Mouse (Mus musculus): ENCODE data around the gene St6galnac6. TPM values are rescaled to one million over a fixed set of nuclear protein-coding genes. Genes with fewer than 3 reads are reported as not detected.
A peak's percentile ranks its signal among the peaks of the same experiment; 100 is the strongest.

Gene St6galnac6
- polyA plus RNA-seq, 1 experiment from 2014 or later = 7.0 TPM

DNA sequence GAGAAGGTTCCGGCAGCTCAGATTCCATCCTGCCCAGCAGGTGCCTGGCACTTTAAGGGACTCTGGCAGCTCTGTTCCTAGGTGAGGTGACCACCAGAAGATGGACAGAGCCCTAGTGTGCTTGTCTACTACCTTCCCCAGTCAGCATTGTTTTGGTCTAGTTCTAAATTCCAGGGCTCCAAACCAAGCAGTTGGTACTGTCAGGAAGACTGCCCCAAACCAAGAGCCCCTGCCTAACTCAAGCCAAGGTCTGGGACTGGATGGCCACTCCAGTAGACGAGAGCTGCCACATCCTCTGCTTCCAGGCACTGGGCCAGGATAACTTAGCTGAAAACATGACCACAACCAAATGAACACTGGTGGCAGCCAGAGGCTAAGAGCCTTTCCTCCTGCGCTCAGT lies 30.6 kb upstream of the St6galnac6 start:
- H3K27ac ChIP-seq (ENCODE audit: low read depth, low read length) = no peak overlapping the region
- no peak overlapping the region for H3K4me2 ChIP-seq (replicated peaks; ENCODE audit: low read depth, low read length)
- peaks cover 6% of the 10 kb centered on the region; the same call in 1 of the 2 replicates for H3K4me1 ChIP-seq (ENCODE audit: control insufficient read depth, insufficient read depth, low read length)
- ATAC-seq (ENCODE audit: low FRiP score, low TSS enrichment) = no peak
- H3K27me3 ChIP-seq (ENCODE audit: control insufficient read depth, insufficient read depth, low read length) = no peaks in the 10 kb centered on the region
- no peak overlapping the region for H3K9ac ChIP-seq (ENCODE audit: low read depth, low read length)
- H3K4me3 ChIP-seq (ENCODE audit: low read length) = no peak overlapping the region
- WGBS = 90% methylated on average over 3 of the region's 3 CpGs
- no peaks in the 10 kb centered on the region for H3K9me3 ChIP-seq (ENCODE audit: control insufficient read depth, low read length)
- peaks cover 40% of the 10 kb centered on the region for H3K36me3 ChIP-seq (ENCODE audit: control insufficient read depth, insufficient read depth, low read length)

DNA sequence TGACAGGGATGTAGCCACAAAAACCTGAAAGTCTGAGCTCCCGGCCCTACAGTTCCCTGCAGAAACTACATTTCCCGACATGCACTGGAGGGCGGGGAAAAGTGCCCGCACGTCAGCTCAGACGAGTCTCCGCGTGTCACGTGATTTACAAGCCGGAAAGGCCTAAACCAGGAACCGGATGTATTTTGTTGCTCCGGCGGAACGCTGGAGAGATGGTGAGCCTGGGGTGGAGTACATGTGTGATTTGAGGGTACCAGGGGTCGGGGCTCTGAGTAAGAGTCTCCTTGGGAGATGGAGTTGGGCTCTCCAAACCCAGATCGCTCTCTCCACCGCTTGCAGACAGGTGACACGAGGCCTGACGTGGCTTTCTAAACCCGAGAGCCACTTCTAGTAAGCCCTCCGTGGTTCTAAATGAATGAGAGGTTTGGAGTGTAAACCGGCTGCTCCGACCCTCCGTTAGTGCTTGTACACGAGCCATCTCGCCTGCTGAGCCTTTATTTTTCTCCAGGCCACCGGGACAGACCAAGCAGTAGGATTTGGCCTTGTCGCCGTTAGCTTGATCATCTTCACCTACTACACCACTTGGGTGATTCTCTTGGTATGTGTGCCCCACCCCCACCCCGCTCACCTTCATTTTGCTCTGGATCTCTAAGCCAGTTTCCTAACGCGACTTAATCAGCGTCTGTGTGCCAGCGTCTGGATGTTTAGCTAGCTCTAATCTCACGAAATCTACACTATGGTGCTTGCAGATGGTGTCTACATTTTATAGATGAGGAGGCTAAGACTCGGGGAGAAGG lies 28.6 kb upstream of the St6galnac6 start, which contains the start of gene Dpm2:
TSS of gene Dpm2 (plus strand) at position 161 of the 797 bp plus-strand sequence.
- Histone ChIP-seq H3K4me1 (ENCODE audit: control insufficient read depth, insufficient read depth, low read length) (peaks cover 11% of the 10 kb centered on the region), H3K4me2 (replicated peaks; ENCODE audit: low read depth, low read length) (peak within 1 kb of the TSS; percentile 85), H3K27me3 (ENCODE audit: control insufficient read depth, insufficient read depth, low read length) (no peaks in the 10 kb centered on the region; the same call in 1 of the 2 replicates), H3K36me3 (ENCODE audit: control insufficient read depth, insufficient read depth, low read length) (peaks cover 21% of the 10 kb centered on the region), H3K27ac (ENCODE audit: low read depth, low read length) (peak within 1 kb of the TSS; percentile 42; the same call in 1 of the 2 replicates), H3K9ac (ENCODE audit: low read depth, low read length) (peak within 1 kb of the TSS; percentile 80), H3K4me3 (ENCODE audit: low read length) (peak within 1 kb of the TSS; percentile 86), H3K9me3 (ENCODE audit: control insufficient read depth, low read length) (no peaks in the 10 kb centered on the region)
- WGBS = under 1% methylated on average over 36 of the region's 36 CpGs
- peak; percentile 81 for ATAC-seq (ENCODE audit: low FRiP score, low TSS enrichment)

DNA sequence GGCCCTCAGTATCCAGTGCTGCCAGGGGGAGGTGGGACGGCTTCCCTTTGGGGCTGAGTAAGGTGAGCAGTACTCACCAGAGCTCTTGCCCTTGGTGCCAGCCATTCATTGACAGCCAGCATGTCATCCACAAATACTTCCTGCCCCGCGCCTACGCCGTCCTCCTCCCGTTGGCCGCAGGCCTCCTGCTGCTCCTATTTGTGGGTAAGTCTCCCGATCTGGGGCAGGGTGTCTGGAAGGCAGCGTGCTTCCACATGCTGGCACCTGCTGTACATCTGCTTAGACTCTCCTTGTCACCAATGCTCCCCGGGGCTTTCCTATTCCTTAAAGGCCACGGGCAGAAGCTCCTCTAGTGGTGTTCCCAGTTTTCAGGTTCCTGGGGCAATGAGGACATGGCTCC lies 27.3 kb upstream of the St6galnac6 start:
- 92% methylated on average over 11 of the region's 11 CpGs for WGBS
- Histone ChIP-seq H3K4me3 (ENCODE audit: low read length) (no peak overlapping the region), H3K27ac (ENCODE audit: low read depth, low read length) (no peak overlapping the region), H3K36me3 (ENCODE audit: control insufficient read depth, insufficient read depth, low read length) (peaks cover 11% of the 10 kb centered on the region), H3K4me1 (ENCODE audit: control insufficient read depth, insufficient read depth, low read length) (peaks cover 11% of the 10 kb centered on the region), H3K27me3 (ENCODE audit: control insufficient read depth, insufficient read depth, low read length) (no peaks in the 10 kb centered on the region; the same call in 1 of the 2 replicates), H3K9me3 (ENCODE audit: control insufficient read depth, low read length) (no peaks in the 10 kb centered on the region), H3K9ac (ENCODE audit: low read depth, low read length) (no peak overlapping the region), H3K4me2 (replicated peaks; ENCODE audit: low read depth, low read length) (no peak overlapping the region)
- ATAC-seq (ENCODE audit: low FRiP score, low TSS enrichment) = no peak

DNA sequence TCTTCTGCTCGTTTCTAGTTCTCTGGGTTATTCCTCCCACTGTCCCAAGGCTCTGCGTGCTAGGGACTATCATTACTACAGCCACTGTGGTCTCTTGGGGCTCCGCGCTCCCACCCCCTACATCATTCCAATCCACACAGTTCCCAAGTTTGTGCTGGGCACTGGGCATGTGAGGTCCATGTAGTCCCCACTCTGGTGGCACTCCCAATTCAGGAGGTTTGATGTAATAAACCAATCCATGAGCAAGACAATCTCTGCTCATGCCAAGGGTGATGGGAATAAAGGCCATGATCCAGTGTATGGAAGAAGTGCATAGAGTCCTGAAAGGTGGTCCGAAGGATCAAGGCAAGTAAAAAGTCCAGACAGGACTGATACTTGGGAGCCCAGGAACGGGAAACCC lies 25.0 kb upstream of the St6galnac6 start, which contains the start of gene Pip5kl1:
TSS of gene Pip5kl1 (plus strand) at position 301 of the 400 bp plus-strand sequence.
- H3K36me3 ChIP-seq (ENCODE audit: control insufficient read depth, insufficient read depth, low read length) = no peaks in the 10 kb centered on the region
- no peaks in the 10 kb centered on the region for H3K9me3 ChIP-seq (ENCODE audit: control insufficient read depth, low read length)
- H3K9ac ChIP-seq (ENCODE audit: low read depth, low read length) = peak within 1 kb of the TSS; percentile 38
- H3K4me1 ChIP-seq (ENCODE audit: control insufficient read depth, insufficient read depth, low read length) = peaks cover 11% of the 10 kb centered on the region
- ATAC-seq (ENCODE audit: low FRiP score, low TSS enrichment) = no peak
- peak within 1 kb of the TSS; percentile 79 for H3K4me2 ChIP-seq (replicated peaks; ENCODE audit: low read depth, low read length)
- peaks cover 4% of the 10 kb centered on the region; the same call in 1 of the 2 replicates for H3K27me3 ChIP-seq (ENCODE audit: control insufficient read depth, insufficient read depth, low read length)
- peak within 1 kb of the TSS; percentile 37 for H3K4me3 ChIP-seq (ENCODE audit: low read length)
- H3K27ac ChIP-seq (ENCODE audit: low read depth, low read length) = no peak within 1 kb of the TSS
- 83% methylated on average over 6 of the region's 6 CpGs for WGBS

DNA sequence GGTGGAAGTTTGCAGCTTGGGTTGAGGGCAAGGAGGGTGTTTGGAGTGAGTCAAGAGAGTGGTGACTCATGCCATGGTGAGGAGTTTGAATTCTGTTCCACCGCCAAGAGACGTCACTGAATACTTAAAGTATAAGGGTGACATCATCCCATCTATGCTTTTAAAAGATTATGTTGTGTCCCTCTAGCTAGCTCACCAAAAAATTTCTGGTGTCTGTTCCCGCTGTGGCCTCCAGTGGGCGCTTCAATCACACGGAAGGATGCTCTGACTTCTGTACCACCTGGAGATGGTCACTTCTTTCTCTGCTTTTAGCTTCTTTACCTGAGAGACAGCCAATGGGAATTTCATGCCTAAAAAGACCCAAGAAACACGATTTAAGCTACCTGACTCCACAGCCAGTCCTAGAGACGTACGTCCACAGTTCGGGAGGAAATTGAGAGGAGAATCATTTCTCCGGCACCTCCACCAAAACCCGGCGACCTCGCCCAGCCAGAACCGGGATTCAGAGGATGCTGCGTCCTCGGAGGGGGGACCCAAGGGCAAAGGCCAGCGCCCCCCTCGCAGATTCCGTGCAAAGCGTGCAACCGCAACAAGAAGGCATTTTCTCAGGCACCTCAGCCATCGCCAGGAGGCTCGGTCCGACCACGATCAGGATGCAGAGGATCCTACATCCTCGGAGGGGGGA lies 24.5 kb upstream of the St6galnac6 start:
- no peak for ATAC-seq (ENCODE audit: low FRiP score, low TSS enrichment)
- Histone ChIP-seq H3K4me2 (replicated peaks; ENCODE audit: low read depth, low read length) (peak overlapping the region; percentile 79), H3K9me3 (ENCODE audit: control insufficient read depth, low read length) (no peaks in the 10 kb centered on the region), H3K36me3 (ENCODE audit: control insufficient read depth, insufficient read depth, low read length) (no peaks in the 10 kb centered on the region), H3K4me3 (ENCODE audit: low read length) (peak overlapping the region; percentile 37), H3K27me3 (ENCODE audit: control insufficient read depth, insufficient read depth, low read length) (peaks cover 4% of the 10 kb centered on the region; the same call in 1 of the 2 replicates), H3K9ac (ENCODE audit: low read depth, low read length) (peak overlapping the region; percentile 38), H3K4me1 (ENCODE audit: control insufficient read depth, insufficient read depth, low read length) (peaks cover 11% of the 10 kb centered on the region), H3K27ac (ENCODE audit: low read depth, low read length) (no peak overlapping the region)
- WGBS = 2% methylated on average over 26 of the region's 26 CpGs

DNA sequence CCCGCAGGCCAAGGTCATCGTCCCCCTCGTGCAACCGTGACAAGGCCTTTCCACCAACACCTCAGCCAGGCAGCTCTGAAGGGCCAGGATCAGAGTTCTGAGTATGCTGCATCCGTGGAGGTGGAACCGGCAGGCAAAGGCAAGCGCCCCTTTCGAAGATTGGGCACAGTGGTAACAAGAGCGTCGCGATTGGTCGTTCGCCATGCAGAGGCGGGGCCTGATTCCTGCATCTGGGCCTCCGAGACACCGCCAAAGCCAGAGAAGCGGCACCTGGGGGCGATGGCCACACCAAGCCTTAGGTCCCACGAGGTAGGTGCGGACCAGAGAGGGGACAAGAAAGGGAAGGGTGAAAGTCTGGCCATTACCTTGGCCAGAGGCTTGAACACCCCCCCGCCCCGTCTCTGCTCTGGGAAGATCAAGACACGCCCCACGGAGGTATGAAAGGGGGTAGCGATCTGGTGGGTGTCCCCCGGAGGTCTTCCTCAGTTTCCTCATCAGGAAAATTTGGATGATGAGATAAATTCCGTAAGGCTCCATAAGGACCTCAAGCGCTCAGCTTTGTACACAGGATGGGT lies 23.8 kb upstream of the St6galnac6 start, which contains the start of gene 9430097D07Rik:
TSS of gene 9430097D07Rik (minus strand) at position 99 of the 575 bp plus-strand sequence.
- WGBS = 5% methylated on average over 28 of the region's 28 CpGs
- Histone ChIP-seq H3K27me3 (ENCODE audit: control insufficient read depth, insufficient read depth, low read length) (peaks cover 4% of the 10 kb centered on the region; the same call in 1 of the 2 replicates), H3K27ac (ENCODE audit: low read depth, low read length) (no peak within 1 kb of the TSS), H3K4me2 (replicated peaks; ENCODE audit: low read depth, low read length) (peak within 1 kb of the TSS; percentile 79), H3K9ac (ENCODE audit: low read depth, low read length) (peak within 1 kb of the TSS; percentile 38), H3K36me3 (ENCODE audit: control insufficient read depth, insufficient read depth, low read length) (no peaks in the 10 kb centered on the region), H3K9me3 (ENCODE audit: control insufficient read depth, low read length) (no peaks in the 10 kb centered on the region), H3K4me1 (ENCODE audit: control insufficient read depth, insufficient read depth, low read length) (peaks cover 11% of the 10 kb centered on the region), H3K4me3 (ENCODE audit: low read length) (peak within 1 kb of the TSS; percentile 37)
- peak; percentile 55 for ATAC-seq (ENCODE audit: low FRiP score, low TSS enrichment)

DNA sequence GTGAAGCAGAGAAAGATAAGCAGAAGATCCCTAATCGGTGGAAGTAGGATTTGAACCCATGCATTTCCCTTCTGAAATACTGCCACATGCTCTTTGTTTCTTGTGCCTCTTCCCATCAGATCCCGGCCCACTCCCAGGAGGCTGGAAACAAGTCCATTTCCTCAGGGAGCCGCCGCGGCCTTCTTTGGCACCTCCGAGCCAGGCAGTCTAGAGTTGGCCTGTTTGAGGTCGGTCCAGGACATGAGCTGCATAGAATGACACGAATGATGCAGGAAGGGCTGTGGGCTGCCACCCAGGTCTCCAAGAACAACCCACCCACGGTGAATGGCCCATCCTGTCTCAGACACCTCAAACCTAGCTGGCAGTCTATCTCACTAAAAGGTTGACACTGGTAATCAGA lies 23.0 kb upstream of the St6galnac6 start:
- H3K4me2 ChIP-seq (replicated peaks; ENCODE audit: low read depth, low read length) = no peak overlapping the region
- H3K36me3 ChIP-seq (ENCODE audit: control insufficient read depth, insufficient read depth, low read length) = no peaks in the 10 kb centered on the region
- peaks cover 4% of the 10 kb centered on the region; the same call in 1 of the 2 replicates for H3K27me3 ChIP-seq (ENCODE audit: control insufficient read depth, insufficient read depth, low read length)
- peaks cover 7% of the 10 kb centered on the region for H3K4me1 ChIP-seq (ENCODE audit: control insufficient read depth, insufficient read depth, low read length)
- H3K27ac ChIP-seq (ENCODE audit: low read depth, low read length) = no peak overlapping the region
- no peak overlapping the region for H3K4me3 ChIP-seq (ENCODE audit: low read length)
- WGBS = 89% methylated on average over 9 of the region's 9 CpGs
- no peak for ATAC-seq (ENCODE audit: low FRiP score, low TSS enrichment)
- no peak overlapping the region for H3K9ac ChIP-seq (ENCODE audit: low read depth, low read length)
- H3K9me3 ChIP-seq (ENCODE audit: control insufficient read depth, low read length) = no peaks in the 10 kb centered on the region

DNA sequence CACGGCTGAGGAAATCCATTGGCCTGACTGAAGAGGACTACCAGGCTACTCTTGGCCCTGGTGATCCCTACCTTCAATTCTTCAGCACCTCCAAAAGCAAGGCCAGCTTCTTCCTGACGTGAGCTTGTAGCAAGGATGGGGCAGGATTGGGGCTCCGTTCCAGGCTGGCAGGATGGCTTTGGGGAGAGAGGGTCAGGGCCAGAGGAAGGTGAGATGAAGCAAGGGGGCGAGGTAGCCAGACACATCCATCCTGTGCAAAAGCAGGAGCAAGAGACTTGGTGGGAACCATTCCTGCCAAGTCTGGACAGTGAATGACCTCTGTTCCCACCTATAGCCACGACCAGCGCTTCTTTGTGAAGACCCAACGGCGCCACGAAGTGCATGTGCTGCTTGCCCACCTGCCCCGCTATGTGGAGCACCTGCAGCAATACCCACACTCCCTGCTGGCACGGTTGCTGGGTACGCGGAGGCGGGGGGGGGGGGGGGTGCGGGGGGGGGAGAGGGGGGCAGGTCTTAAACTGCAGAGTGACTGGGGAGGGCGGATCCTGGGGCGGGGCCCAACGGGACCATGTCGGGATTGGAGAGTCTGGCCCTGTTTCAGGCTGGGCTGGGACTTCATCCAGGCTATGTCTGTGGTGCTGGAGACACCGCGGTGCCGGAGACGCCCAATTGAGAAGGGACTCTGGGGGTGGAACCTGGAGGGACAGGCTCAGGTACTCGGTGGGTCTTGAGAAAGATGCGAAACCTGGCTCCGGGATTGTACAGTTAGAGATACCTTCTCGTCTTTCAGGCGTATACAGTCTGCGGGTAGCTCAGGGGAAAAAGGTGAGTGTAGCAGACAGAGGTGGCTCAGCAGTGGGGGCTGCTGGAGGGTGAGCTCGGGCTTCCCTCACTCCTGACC lies 21.1 kb upstream of the St6galnac6 start:
- H3K9me3 ChIP-seq (ENCODE audit: control insufficient read depth, low read length) = no peaks in the 10 kb centered on the region
- no peak overlapping the region for H3K27ac ChIP-seq (ENCODE audit: low read depth, low read length)
- no peaks in the 10 kb centered on the region for H3K36me3 ChIP-seq (ENCODE audit: control insufficient read depth, insufficient read depth, low read length)
- peaks cover 7% of the 10 kb centered on the region; the same call in 1 of the 2 replicates for H3K27me3 ChIP-seq (ENCODE audit: control insufficient read depth, insufficient read depth, low read length)
- no peak overlapping the region for H3K4me2 ChIP-seq (replicated peaks; ENCODE audit: low read depth, low read length)
- H3K4me3 ChIP-seq (ENCODE audit: low read length) = no peak overlapping the region
- no peak overlapping the region for H3K9ac ChIP-seq (ENCODE audit: low read depth, low read length)
- H3K4me1 ChIP-seq (ENCODE audit: control insufficient read depth, insufficient read depth, low read length) = peaks cover 5% of the 10 kb centered on the region; the same call in 1 of the 2 replicates
- WGBS = 38% methylated on average over 26 of the region's 30 CpGs
- no peak for ATAC-seq (ENCODE audit: low FRiP score, low TSS enrichment)
